Mouse (Mus musculus) skeletal muscle tissue, adult 2 months (tissue): ENCODE data around the gene Map2k6.

Experiments used
- DNase-seq: peaks from one replicate; pipeline ENCODE4 v3.0.0-alpha.2; 2012; ENCODE audit warnings: low read depth, low spot score

Gene Map2k6

DNA sequence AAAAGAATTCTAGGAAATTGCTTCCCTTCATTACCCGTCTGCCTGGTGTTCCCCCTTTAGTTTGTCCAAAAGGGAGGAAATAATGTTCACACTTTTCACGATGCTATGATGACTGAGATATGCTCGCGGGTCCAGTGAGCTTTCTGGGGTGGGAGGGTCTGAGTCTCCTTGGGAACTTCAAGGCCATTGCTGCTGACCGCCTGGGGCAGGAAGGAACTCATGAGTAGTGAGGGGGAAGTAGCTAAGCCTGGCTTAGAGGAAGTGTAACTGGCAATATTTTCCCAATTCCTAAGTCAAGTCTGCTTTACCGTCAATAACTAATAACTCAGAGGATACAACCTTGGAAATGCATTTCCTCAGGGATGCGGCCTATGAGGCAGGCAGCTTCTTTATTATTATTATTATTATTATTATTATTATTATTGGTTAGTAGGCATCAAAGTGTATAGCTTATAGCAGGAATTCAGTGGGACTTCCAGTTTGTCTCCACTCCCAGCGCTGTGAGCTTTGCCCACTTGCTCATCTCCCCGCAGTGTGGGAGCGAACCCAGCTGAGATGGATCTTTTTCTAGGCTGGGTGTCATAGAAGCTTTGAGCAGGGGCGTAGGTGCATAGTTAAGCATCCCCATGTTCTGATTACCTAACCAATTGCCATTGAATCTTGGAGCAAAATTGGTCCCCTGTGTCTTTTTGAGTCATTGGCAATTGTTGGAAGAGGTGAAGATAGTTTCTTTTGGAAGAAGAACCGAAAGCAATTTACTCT is 163.6 kb downstream of the Map2k6 start:
- no peak for DNase-seq

- no peak for DNase-seq
These were observed 164.3 kb downstream of the Map2k6 start for GRCm38 (mm10) chr11:110563272-110563671.

- DNase-seq: no peak
These were observed 164.9 kb downstream of the Map2k6 start for GRCm38 (mm10) chr11:110563801-110564200.

GRCm38 (mm10) chr11:110566307-110566706 is 167.4 kb downstream of the Map2k6 start:
- DNase-seq: no peak

GRCm38 (mm10) chr11:110572548-110572947 is 173.6 kb downstream of the Map2k6 start:
- peak; percentile 27 for DNase-seq
